Mouse (Mus musculus) Patski (cell line): ENCODE data around the gene Ammecr1. TPM values are rescaled to one million over a fixed set of nuclear protein-coding genes. Genes with fewer than 3 reads are reported as not detected.

Experiments
- ATAC-seq: fragments of 100-300 bp; one replicate; pipeline ENCODE4 v1.8.0; 2021
- CTCF ChIA-PET: fragments of 350-600 bp; sonication (Branson Sonifier 250); formaldehyde crosslinking; loops from one replicate; lab custom pipeline; 2022; ENCODE audit warnings: inconsistent platforms; lab: Charles Lee
- POLR2A ChIA-PET: fragments of 350-600 bp; sonication (Branson Sonifier 250); formaldehyde crosslinking; loops from one replicate; lab custom pipeline; 2022; ENCODE audit warnings: antibody characterized with exemption, inconsistent platforms; lab: Charles Lee
- DNase-seq: peaks from one replicate; pipeline ENCODE4 v3.0.0-alpha.2; 2011; ENCODE audit warnings: low read depth, low spot score
- H3K27me3 ChIP-seq: fragments of 371-371 bp; one replicate; pipeline ENCODE4 v1.5.1; 2021
- CTCF ChIP-seq: fragments of 100-300 bp; IDR thresholded peaks from one replicate; pipeline ENCODE4 v1.5.1; 2021
- in situ Hi-C: fragments of 300-500 bp; cut with MboI; formaldehyde crosslinking; loops from 3 replicates; pipeline ENCODE4 v1.11.1; 2018; ENCODE audit warnings: low pct_unique_long_range_greater_than_20kb, mixed read lengths
- polyA plus RNA-seq: library from polyadenylated mRNA; unstranded; gene quantifications from one replicate; pipeline ENCODE4 v1.2.3, GENCODE M21; 2021

Gene Ammecr1
- polyA plus RNA-seq, 1 experiment from 2014 or later: 12.6 TPM

DNA sequence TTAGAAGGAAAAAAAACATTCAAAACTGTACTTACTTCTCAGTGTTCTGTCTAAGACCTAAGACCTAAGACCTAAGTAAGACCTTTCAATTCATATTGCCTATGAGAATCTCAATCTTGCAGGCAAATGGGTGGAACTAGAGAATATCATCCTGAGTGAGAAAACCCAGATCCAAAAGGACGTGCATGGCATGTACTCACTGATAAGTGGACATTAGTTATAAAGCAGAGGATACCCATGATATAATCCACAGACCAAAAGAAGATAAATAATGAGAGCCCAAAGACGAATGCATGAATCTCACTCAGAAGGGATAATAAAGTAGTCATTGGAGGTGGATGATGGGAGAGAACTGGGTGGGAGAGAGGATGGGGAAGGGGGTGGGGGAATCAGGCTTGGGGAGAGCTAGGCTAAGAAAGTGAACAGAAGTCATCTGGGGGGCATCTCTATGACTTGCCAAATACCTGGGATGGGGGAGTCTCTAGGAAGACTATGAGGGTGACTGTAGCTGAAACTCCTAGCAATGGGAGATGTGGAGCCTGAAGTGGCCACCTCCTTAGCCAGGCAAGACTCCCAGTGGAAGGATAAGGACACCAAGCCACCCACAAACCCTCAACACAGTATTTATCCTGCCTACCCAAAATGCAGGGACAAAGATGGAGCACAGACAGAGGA is 14.5 kb upstream of the Ammecr1 start:
- in situ Hi-C loops: no loop called here
- TF ChIP-seq CTCF: no peak
- POLR2A ChIA-PET: no interaction called here
- ATAC-seq (no peak), DNase-seq (no peak)
- CTCF ChIA-PET: no interaction called here
- H3K27me3 ChIP-seq: peaks cover 42% of the 10 kb centered on the region

DNA sequence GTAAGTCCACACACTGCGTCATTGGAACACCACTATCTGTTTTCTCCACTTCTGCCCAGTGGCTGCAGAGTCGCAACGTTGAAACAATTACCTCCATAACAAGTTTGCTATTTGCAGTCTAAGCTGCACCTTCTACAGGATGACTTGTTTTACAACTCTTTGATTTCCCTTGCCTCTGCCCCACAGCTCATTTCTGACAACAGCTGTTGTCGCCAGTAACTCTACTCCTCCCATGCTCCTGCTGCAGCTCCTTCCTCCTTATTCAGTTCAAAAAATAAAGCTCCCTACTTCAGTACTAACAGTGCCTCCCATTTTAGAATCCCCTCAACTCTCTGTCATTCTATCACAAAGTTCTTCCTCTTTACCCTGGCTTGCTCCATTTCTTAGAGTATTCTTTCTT is 12.7 kb upstream of the Ammecr1 start:
- peaks cover 35% of the 10 kb centered on the region for H3K27me3 ChIP-seq
- in situ Hi-C loops: no loop called here
- no peak for DNase-seq
- POLR2A ChIA-PET: no interaction called here
- no peak for TF ChIP-seq CTCF
- no peak for ATAC-seq
- CTCF ChIA-PET: no interaction called here

DNA sequence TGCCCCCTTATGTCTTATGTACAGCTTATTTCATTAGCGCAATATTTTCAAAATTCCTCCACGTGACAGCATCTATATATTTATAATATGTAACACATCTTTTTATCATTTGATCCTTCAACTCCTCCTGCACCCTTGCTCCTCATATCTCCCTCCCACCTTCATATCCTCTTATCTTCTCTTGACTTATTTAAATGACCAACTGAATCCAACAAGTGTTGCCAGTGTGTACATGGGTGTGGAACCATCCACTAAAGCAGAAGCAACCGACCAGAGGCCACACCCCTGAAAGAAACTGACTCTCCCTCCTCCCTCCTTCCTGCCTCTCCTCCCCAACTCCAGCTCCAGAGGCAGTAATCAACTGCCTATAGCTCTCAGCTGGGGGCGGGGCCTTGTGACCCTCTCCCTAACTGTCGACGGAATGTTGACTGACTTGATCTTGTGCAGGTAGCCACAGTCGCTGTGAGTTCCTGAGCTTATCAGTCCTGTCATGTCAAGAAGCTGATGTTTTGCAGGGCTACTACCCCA is 6.0 kb upstream of the Ammecr1 start:
- ChIA-PET CTCF (no interaction called here), POLR2A (no interaction called here)
- in situ Hi-C loops: no loop called here
- DNase-seq: no peak
- no peak for TF ChIP-seq CTCF
- peaks cover 26% of the 10 kb centered on the region for H3K27me3 ChIP-seq
- no peak for ATAC-seq

DNA sequence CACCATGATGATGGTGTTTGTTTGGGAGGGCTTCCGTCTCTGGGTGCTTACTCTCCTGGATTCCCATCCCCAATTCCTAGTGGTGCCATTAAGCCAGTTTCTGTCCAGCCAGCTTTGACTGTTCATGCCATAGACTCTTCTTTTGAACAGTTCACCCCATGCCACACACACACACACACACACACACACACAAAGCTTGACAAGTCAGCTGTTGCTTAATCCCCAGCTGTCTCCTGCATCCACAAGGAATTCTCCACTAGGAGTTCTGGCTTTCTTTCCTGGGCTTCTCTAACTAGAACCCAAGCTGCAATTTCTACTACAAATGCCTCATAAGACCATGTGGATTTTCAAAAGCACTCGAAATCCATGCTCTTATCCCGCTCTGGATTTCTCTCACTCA is 5.2 kb upstream of the Ammecr1 start:
- peaks cover 26% of the 10 kb centered on the region for H3K27me3 ChIP-seq
- ChIA-PET CTCF (no interaction called here), POLR2A (no interaction called here)
- in situ Hi-C loops: no loop called here
- no peak for TF ChIP-seq CTCF
- ATAC-seq (no peak), DNase-seq (no peak)

DNA sequence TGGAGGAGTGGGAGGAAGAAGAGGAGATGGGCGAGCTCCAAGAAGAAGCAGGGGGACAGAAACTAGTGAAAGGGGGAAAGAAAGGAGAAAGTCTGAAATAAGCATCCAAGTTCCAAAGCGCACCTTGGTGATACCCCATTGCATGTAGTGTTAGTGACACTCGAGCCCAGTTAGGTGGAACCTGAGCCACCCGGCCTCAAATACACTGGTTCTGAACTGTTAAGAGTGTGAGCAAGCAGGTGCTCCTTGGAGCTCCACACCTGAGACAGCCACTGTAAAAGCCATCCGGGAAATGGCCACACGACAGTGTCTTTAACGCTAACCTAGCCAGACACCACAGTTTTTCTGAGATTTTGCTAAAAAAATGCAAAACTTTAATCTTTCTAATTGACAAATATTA is 539 bp upstream of the Ammecr1 start:
- POLR2A ChIA-PET: no interaction called here
- no peak for ATAC-seq
- no peak for DNase-seq
- CTCF ChIA-PET: no interaction called here
- TF ChIP-seq CTCF: no peak
- peaks cover 23% of the 10 kb centered on the region for H3K27me3 ChIP-seq
- in situ Hi-C loops: loop anchor here (10.0 kb wide), 1 partner anchor 122 kb away; no protein-coding TSS in a partner anchor

DNA sequence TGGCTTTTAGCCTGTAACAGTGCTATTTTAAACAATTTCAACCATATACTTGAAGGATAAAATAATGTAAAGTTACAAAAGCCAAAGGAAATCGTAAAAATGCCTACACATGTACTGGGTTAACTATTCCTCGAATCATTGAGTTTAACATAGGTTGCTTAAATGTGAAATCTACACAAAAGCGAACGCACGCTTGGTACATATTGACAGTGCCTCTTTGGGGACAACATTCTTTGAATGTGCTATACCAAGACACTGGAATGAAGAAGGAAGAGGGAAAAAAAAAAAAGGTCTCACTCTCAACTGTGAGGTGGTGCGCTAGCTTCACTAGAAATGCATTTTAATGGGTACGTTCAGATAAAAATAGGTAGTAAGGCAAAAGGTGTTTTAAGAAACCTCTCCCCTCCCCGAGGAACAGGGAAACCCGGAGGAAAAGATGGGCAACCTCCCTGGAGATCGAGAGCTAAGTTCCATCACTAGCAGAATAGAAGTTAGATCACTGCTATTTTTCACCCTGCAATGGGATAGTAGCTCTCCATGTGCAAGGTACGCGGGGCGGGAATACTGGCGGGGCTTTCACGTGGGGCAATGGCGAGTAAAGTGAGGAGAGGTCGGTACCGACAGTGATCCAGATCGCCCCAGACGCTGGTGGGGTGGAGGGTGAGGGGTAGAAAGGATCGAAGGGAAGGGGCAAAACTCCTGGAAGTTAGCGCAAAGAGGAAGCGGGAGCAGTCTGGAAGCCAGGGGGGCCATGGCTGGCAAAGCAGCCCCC is 1.1 kb downstream of the Ammecr1 start:
- no peak for ATAC-seq
- CTCF ChIA-PET: no interaction called here
- POLR2A ChIA-PET: no interaction called here
- DNase-seq: no peak
- in situ Hi-C loops: loop anchor here (10.0 kb wide), 1 partner anchor 121 kb away; no protein-coding TSS in a partner anchor
- TF ChIP-seq CTCF: no peak
- peaks cover 32% of the 10 kb centered on the region for H3K27me3 ChIP-seq

DNA sequence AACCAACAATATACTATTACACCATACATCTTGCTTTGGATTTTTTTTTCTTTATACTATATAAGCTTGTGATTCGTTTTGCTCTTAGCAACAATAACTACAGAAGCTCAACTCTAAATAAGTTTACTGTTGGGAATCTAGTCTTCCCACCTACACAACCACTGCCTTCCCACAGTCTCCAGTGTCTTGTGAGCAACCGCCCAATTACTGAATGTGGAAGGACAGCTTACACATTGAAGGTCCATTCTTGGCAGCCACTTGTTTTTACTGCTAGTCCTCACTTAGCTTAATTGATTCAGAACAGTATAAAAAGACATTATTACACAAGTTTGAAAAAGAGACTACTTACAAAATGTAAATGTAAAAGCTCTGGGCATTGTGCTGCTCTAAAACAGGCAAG is 6.1 kb downstream of the Ammecr1 start:
- H3K27me3 ChIP-seq: peaks cover 41% of the 10 kb centered on the region
- in situ Hi-C loops: loop anchor here (10.0 kb wide), 1 partner anchor 116 kb away; no protein-coding TSS in a partner anchor
- CTCF ChIA-PET: interaction anchor here (1.1 kb wide), 1 partner anchor 138 kb away, joined by 3 read pairs; no protein-coding TSS in a partner anchor
- ATAC-seq (no peak), DNase-seq (no peak)
- POLR2A ChIA-PET: interaction anchor here (0.6 kb wide), 1 partner anchor 781 kb away, joined by 3 read pairs; no protein-coding TSS in a partner anchor
- no peak for TF ChIP-seq CTCF

DNA sequence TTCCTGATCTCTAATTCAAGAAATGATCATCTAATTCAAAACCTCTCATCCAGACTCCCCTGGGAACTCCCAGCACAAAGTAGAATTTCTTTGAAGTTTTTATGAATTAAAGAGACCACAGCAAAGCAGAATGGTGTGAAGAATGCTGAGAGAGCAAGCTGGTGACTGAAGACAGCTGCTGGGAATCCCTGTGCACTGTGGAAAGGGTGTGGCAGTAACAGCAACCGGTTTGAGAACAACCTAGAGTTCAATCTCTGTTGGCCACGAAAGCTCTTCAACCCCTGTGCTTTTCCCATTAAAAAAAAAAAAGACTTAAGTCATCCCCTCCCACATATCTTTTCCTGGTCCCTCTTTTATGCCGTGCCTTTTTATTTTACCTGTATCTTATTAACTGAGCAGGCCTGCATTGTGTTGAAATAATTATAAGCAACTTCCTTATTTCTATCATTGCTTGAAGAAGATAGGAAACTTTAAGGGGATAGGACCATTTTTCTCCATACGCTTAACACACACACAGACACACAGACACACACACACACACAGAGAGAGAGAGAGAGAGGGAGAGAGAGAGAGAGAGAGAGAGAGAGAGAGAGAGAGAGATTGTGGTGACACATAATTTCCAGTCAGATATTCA is 6.7 kb downstream of the Ammecr1 start:
- no peak for DNase-seq
- in situ Hi-C loops: loop anchor here (5.0 to 10.0 kb wide), 3 partner anchors 93 to 135 kb away; no protein-coding TSS in a partner anchor

DNA sequence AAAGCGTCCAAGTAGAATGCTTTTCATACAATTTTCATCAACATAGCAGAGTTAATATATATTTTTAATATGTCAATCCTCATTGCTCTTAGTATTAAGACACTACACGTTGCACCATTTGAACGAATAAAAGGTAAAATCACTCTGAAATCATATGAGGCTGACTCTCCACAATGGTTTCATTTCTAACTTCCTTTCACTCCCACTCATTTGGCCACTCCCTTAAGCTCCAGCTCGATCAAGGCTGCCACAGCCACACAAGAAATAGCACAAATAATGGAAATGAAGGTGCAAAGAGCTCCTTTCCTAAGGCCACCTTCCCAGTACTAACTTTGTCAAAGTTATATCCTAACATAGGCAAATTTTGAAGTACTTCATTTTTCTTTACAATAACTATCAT is 38.1 kb downstream of the Ammecr1 start:
- H3K27me3 ChIP-seq: peaks cover 22% of the 10 kb centered on the region
- ChIA-PET POLR2A (no interaction called here), CTCF (no interaction called here)
- in situ Hi-C loops: no loop called here
- no peak for TF ChIP-seq CTCF
- no peak for DNase-seq
- no peak for ATAC-seq

More for the DNA sequence above, 6.7 kb downstream of the Ammecr1 start:
- H3K27me3 ChIP-seq: peaks cover 44% of the 10 kb centered on the region
- TF ChIP-seq CTCF: no peak
- ChIA-PET CTCF (no interaction called here), POLR2A (no interaction called here)
- no peak for ATAC-seq

DNA sequence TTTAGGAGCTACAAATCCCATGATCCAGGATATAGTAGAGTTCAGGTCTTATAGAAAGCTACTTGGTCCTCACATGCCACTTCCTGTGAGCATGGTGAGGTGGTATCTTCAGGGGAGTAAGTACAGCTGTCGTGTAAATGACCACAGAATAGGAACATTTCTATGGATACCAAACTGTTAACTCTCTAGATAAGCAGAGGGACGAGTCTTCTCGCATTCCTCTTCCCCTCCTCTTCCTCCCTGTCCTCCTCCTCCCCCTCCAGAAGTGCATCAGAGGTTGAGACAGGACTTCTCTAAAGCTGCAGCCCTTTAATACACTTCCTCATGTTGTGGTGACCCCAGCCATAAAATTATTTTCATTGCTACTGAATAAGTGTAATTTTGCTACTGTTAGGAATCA is 49.1 kb downstream of the Ammecr1 start:
- in situ Hi-C loops: no loop called here
- no peak for TF ChIP-seq CTCF
- ChIA-PET POLR2A (interaction anchor here (0.7 kb wide), 1 partner anchor 120 kb away, joined by 3 read pairs; no protein-coding TSS in a partner anchor), CTCF (interaction anchor here (1.0 kb wide), 1 partner anchor 36 kb away, joined by 3 read pairs; no protein-coding TSS in a partner anchor)
- DNase-seq: no peak
- ATAC-seq: no peak
- H3K27me3 ChIP-seq: peaks cover 50% of the 10 kb centered on the region
